Mouse (Mus musculus): ENCODE data around the gene Cxxc4. TPM values are rescaled to one million over a fixed set of nuclear protein-coding genes. Genes with fewer than 3 reads are reported as not detected.
"Not testable (repeated sequence)": the region's sequence is repeated elsewhere in the genome, so short reads cannot be mapped to it uniquely, and the experiment has no call there.

Cxxc4 gene
- not detected in 2 replicates for polyA plus RNA-seq (2012; ENCODE audit: insufficient read depth, insufficient read length, low replicate concordance, missing spikeins)

- H3K4me1 ChIP-seq (ENCODE audit: control insufficient read depth, insufficient read depth, low read length) = no peaks in the 10 kb centered on the region
- TF ChIP-seq POLR2A (IDR thresholded peaks at IDR 0.05; ENCODE audit: insufficient read depth, low read depth, low read length) (no peak), CTCF (IDR thresholded peaks at IDR 0.05; ENCODE audit: insufficient read depth, low read depth, low read length) (no peak)
- 2% methylated on average over 18 of the region's 22 CpGs for WGBS
Measured at GRCm38 (mm10) chr3:134236414-134237112, at the start of gene Cxxc4. Cxxc4 (plus strand) TSS chr3:134236484.

GRCm38 (mm10) chr3:134188979-134189946 is 47.0 kb upstream of the Cxxc4 start:
- H3K27ac ChIP-seq (ENCODE audit: insufficient read depth, low read depth, low read length) = no peak overlapping the region
- peak overlapping the region; percentile 24; the same call in 1 of the 2 replicates for H3K4me3 ChIP-seq (ENCODE audit: insufficient read depth, low read depth, low read length)
- WGBS = 22% methylated on average over 12 of the region's 12 CpGs
- TF ChIP-seq POLR2A (IDR thresholded peaks at IDR 0.05; ENCODE audit: insufficient read depth, low read depth, low read length) (no peak), CTCF (IDR thresholded peaks at IDR 0.05; ENCODE audit: insufficient read depth, low read depth, low read length) (no peak)
- H3K4me1 ChIP-seq (ENCODE audit: control insufficient read depth, insufficient read depth, low read length) = peaks cover 3% of the 10 kb centered on the region

More at GRCm38 (mm10) chr3:134236414-134237112, at the start of gene Cxxc4:
- peak within 1 kb of the TSS; percentile 61 for H3K27ac ChIP-seq (ENCODE audit: insufficient read depth, low read depth, low read length)
- H3K4me3 ChIP-seq (ENCODE audit: insufficient read depth, low read depth, low read length) = peak within 1 kb of the TSS; percentile 69

GRCm38 (mm10) chr3:134190046-134190445 is 46.2 kb upstream of the Cxxc4 start:
- TF ChIP-seq CTCF (IDR thresholded peaks at IDR 0.05; ENCODE audit: insufficient read depth, low read depth, low read length) (no peak), POLR2A (IDR thresholded peaks at IDR 0.05; ENCODE audit: insufficient read depth, low read depth, low read length) (no peak)
- Histone ChIP-seq H3K4me3 (ENCODE audit: insufficient read depth, low read depth, low read length) (peak overlapping the region; percentile 36), H3K4me1 (ENCODE audit: control insufficient read depth, insufficient read depth, low read length) (peaks cover 3% of the 10 kb centered on the region), H3K27ac (ENCODE audit: insufficient read depth, low read depth, low read length) (no peak overlapping the region)
- 24% methylated on average over 11 of the region's 11 CpGs for WGBS

GRCm38 (mm10) chr3:134199892-134200291 is 36.4 kb upstream of the Cxxc4 start:
- Histone ChIP-seq H3K4me3 (ENCODE audit: insufficient read depth, low read depth, low read length) (no peak overlapping the region), H3K27ac (ENCODE audit: insufficient read depth, low read depth, low read length) (no peak overlapping the region), H3K4me1 (ENCODE audit: control insufficient read depth, insufficient read depth, low read length) (no peaks in the 10 kb centered on the region)
- TF ChIP-seq CTCF (IDR thresholded peaks at IDR 0.05; ENCODE audit: insufficient read depth, low read depth, low read length) (no peak), POLR2A (IDR thresholded peaks at IDR 0.05; ENCODE audit: insufficient read depth, low read depth, low read length) (no peak)
- whole genome bisulfite sequencing = 68% methylated on average over 9 of the region's 9 CpGs

- Histone ChIP-seq H3K4me3 (ENCODE audit: insufficient read depth, low read depth, low read length) (no peak overlapping the region), H3K27ac (ENCODE audit: insufficient read depth, low read depth, low read length) (no peak overlapping the region), H3K4me1 (ENCODE audit: control insufficient read depth, insufficient read depth, low read length) (no peaks in the 10 kb centered on the region)
- TF ChIP-seq POLR2A (IDR thresholded peaks at IDR 0.05; ENCODE audit: insufficient read depth, low read depth, low read length) (no peak), CTCF (IDR thresholded peaks at IDR 0.05; ENCODE audit: insufficient read depth, low read depth, low read length) (no peak)
- WGBS = 98% methylated on average over 3 of the region's 3 CpGs
Measured at GRCm38 (mm10) chr3:134206624-134207023, 29.7 kb upstream of the Cxxc4 start.

- Histone ChIP-seq H3K4me1 (ENCODE audit: control insufficient read depth, insufficient read depth, low read length) (no peaks in the 10 kb centered on the region), H3K27ac (ENCODE audit: insufficient read depth, low read depth, low read length) (no peak overlapping the region), H3K4me3 (ENCODE audit: insufficient read depth, low read depth, low read length) (no peak overlapping the region)
- WGBS = 89% methylated on average over 6 of the region's 6 CpGs
- TF ChIP-seq CTCF (IDR thresholded peaks at IDR 0.05; ENCODE audit: insufficient read depth, low read depth, low read length) (no peak), POLR2A (IDR thresholded peaks at IDR 0.05; ENCODE audit: insufficient read depth, low read depth, low read length) (no peak)
Measured at GRCm38 (mm10) chr3:134210950-134211349, 25.3 kb upstream of the Cxxc4 start.

- not testable (repeated sequence) for H3K27ac ChIP-seq (ENCODE audit: insufficient read depth, low read depth, low read length); H3K4me3 ChIP-seq (ENCODE audit: insufficient read depth, low read depth, low read length); H3K4me1 ChIP-seq (ENCODE audit: control insufficient read depth, insufficient read depth, low read length)
Measured at GRCm38 (mm10) chr3:134219881-134220280, 16.4 kb upstream of the Cxxc4 start.

GRCm38 (mm10) chr3:134221002-134221401 is 15.3 kb upstream of the Cxxc4 start:
- H3K4me1 ChIP-seq (ENCODE audit: control insufficient read depth, insufficient read depth, low read length) = no peaks in the 10 kb centered on the region
- H3K27ac ChIP-seq (ENCODE audit: insufficient read depth, low read depth, low read length) = no peak overlapping the region
- WGBS = 74% methylated on average over 2 of the region's 2 CpGs
- TF ChIP-seq POLR2A (IDR thresholded peaks at IDR 0.05; ENCODE audit: insufficient read depth, low read depth, low read length) = no peak
- TF ChIP-seq CTCF (IDR thresholded peaks at IDR 0.05; ENCODE audit: insufficient read depth, low read depth, low read length) = no peak
- H3K4me3 ChIP-seq (ENCODE audit: insufficient read depth, low read depth, low read length) = no peak overlapping the region

GRCm38 (mm10) chr3:134222593-134222992 is 13.7 kb upstream of the Cxxc4 start:
- 84% methylated on average over 1 of the region's 1 CpGs for WGBS
- TF ChIP-seq CTCF (IDR thresholded peaks at IDR 0.05; ENCODE audit: insufficient read depth, low read depth, low read length) (no peak), POLR2A (IDR thresholded peaks at IDR 0.05; ENCODE audit: insufficient read depth, low read depth, low read length) (no peak)
- H3K4me3 ChIP-seq (ENCODE audit: insufficient read depth, low read depth, low read length) = no peak overlapping the region
- no peaks in the 10 kb centered on the region for H3K4me1 ChIP-seq (ENCODE audit: control insufficient read depth, insufficient read depth, low read length)
- no peak overlapping the region for H3K27ac ChIP-seq (ENCODE audit: insufficient read depth, low read depth, low read length)

Data from olfactory bulb, adult 2 months (tissue).